Comparison of ENCODE assay signal across 25 mouse cellular contexts in genomic region chr3:100961501-100961900, GRCm38 (mm10). TPM values are rescaled to one million over a fixed set of nuclear protein-coding genes. Genes with fewer than 3 reads are reported as not detected.
DNase-seq lines count a peak whose midpoint lies in the region; ATAC-seq and TF ChIP-seq lines count a peak whose summit lies in the region.
"Had no signal": no experiment of that assay in that cellular context is flagged by ENCODE, and none has a peak within 500 bp of the region (broad histone marks: within the 10 kb centered on the region; RNA-seq: fewer than 3 reads in every experiment).

No protein-coding gene starts in this region.

- TF ChIP-seq CTCF in lung, postnatal 0 days (IDR thresholded peaks at IDR 0.05), result no peak
- TF ChIP-seq CTCF in stomach, postnatal 0 days (IDR thresholded peaks at IDR 0.05; ENCODE audit: low read depth), result no peak

- ATAC-seq in heart, embryonic 11.5 days (replicated peaks; ENCODE audit: insufficient number of reproducible peaks, low FRiP score, low TSS enrichment), result no peak
- ATAC-seq in heart, embryonic 16.5 days (replicated peaks; ENCODE audit: extremely low read depth, insufficient read depth, low FRiP score), result no peak
- peak; percentile 91 for ATAC-seq in lung, postnatal 0 days
- ATAC-seq in stomach, postnatal 0 days (ENCODE audit: low FRiP score, low TSS enrichment), result no peak
- ATAC-seq: forebrain, embryonic 15.5 days; midbrain, embryonic 13.5 days; Patski had no signal

- peak; percentile 19; the same call in 1 of the 2 replicates for TF ChIP-seq EP300 in lung, postnatal 0 days (IDR thresholded peaks at IDR 0.05)
- TF ChIP-seq EP300 in stomach, postnatal 0 days (optimal IDR thresholded peaks at IDR 0.05), result no peak

- no peaks in the 10 kb centered on the region for H3K27me3 ChIP-seq in heart, embryonic 11.5 days (ENCODE audit: control insufficient read depth, insufficient read depth, low read length)
- H3K27me3 ChIP-seq in heart, embryonic 16.5 days (ENCODE audit: control insufficient read depth, insufficient read depth, low read length), result no peaks in the 10 kb centered on the region
- H3K27me3 ChIP-seq in lung, postnatal 0 days (replicated peaks; ENCODE audit: insufficient read depth, low read length), result no peaks in the 10 kb centered on the region
- no peaks in the 10 kb centered on the region for H3K27me3 ChIP-seq in stomach, postnatal 0 days (ENCODE audit: control insufficient read depth, insufficient read depth, low read length)
- H3K27me3 ChIP-seq: embryonic facial prominence, embryonic 12.5 days; forebrain, embryonic 15.5 days; limb, embryonic 15.5 days; megakaryocyte, embryonic 14.5 days; midbrain, embryonic 13.5 days; Patski had no signal

- intact Hi-C loops in heart, postnatal 25 days (cut with DNase I), result loop anchor here (10.0 kb wide), 1 partner anchor 853 kb away; no protein-coding TSS in a partner anchor

- H3K4me3 ChIP-seq in heart, embryonic 11.5 days (ENCODE audit: low read depth, low read length), result no peak overlapping the region
- H3K4me3 ChIP-seq in heart, embryonic 16.5 days (ENCODE audit: low read length), result no peak overlapping the region
- H3K4me3 ChIP-seq in lung, postnatal 0 days (ENCODE audit: low read depth, low read length), result no peak overlapping the region
- no peak overlapping the region for H3K4me3 ChIP-seq in stomach, postnatal 0 days (ENCODE audit: low read depth, low read length)
- H3K4me3 ChIP-seq: embryonic facial prominence, embryonic 12.5 days; forebrain, embryonic 10.5 days; forebrain, embryonic 15.5 days; limb, embryonic 10.5 days; limb, embryonic 15.5 days; megakaryocyte, embryonic 14.5 days; midbrain, embryonic 13.5 days had no signal

- peak overlapping the region; percentile 57; the same call in 1 of the 2 replicates for H3K27ac ChIP-seq in heart, embryonic 11.5 days (ENCODE audit: low read depth, low read length)
- peak overlapping the region; percentile 76 for H3K27ac ChIP-seq in heart, embryonic 16.5 days (ENCODE audit: low read length)
- peak overlapping the region; percentile 43; the same call in 1 of the 2 replicates for H3K27ac ChIP-seq in lung, postnatal 0 days (ENCODE audit: low read length)
- peak overlapping the region; percentile 40; the same call in 1 of the 2 replicates for H3K27ac ChIP-seq in stomach, postnatal 0 days (replicated peaks)
- H3K27ac ChIP-seq: embryonic facial prominence, embryonic 12.5 days; forebrain, embryonic 10.5 days; forebrain, embryonic 15.5 days; hindbrain, embryonic 14.5 days; limb, embryonic 10.5 days; limb, embryonic 15.5 days; midbrain, embryonic 13.5 days had no signal

- H3K9me3 ChIP-seq in heart, embryonic 11.5 days (replicated peaks; ENCODE audit: control insufficient read depth, low read length), result no peaks in the 10 kb centered on the region
- no peaks in the 10 kb centered on the region for H3K9me3 ChIP-seq in heart, embryonic 16.5 days (replicated peaks; ENCODE audit: control insufficient read depth, low read length)
- no peaks in the 10 kb centered on the region for H3K9me3 ChIP-seq in lung, postnatal 0 days (ENCODE audit: low read length)
- H3K9me3 ChIP-seq in stomach, postnatal 0 days (ENCODE audit: control insufficient read depth, low read length), result no peaks in the 10 kb centered on the region
- H3K9me3 ChIP-seq: embryonic facial prominence, embryonic 12.5 days; forebrain, embryonic 10.5 days; forebrain, embryonic 15.5 days; limb, embryonic 10.5 days; limb, embryonic 15.5 days; megakaryocyte, embryonic 14.5 days; midbrain, embryonic 13.5 days had no signal

- peaks cover 29% of the 10 kb centered on the region for H3K36me3 ChIP-seq in heart, embryonic 11.5 days (ENCODE audit: control insufficient read depth, insufficient read depth, low read length)
- peaks cover 32% of the 10 kb centered on the region for H3K36me3 ChIP-seq in heart, embryonic 16.5 days (ENCODE audit: control insufficient read depth, insufficient read depth)
- peaks cover 14% of the 10 kb centered on the region for H3K36me3 ChIP-seq in lung, postnatal 0 days (ENCODE audit: insufficient read depth, low read length)
- H3K36me3 ChIP-seq in stomach, postnatal 0 days (ENCODE audit: control insufficient read depth, insufficient read depth, low read length), result peaks cover 14% of the 10 kb centered on the region; the same call in 1 of the 2 replicates

- no peaks in the 10 kb centered on the region for H3K4me1 ChIP-seq in heart, embryonic 11.5 days (ENCODE audit: control insufficient read depth, insufficient read depth, low read length)
- peaks cover 17% of the 10 kb centered on the region for H3K4me1 ChIP-seq in heart, embryonic 16.5 days (ENCODE audit: control insufficient read depth, insufficient read depth, low read length)
- no peaks in the 10 kb centered on the region for H3K4me1 ChIP-seq in lung, postnatal 0 days (ENCODE audit: insufficient read depth, low read depth, low read length)
- H3K4me1 ChIP-seq in stomach, postnatal 0 days (replicated peaks; ENCODE audit: control insufficient read depth, insufficient read depth), result no peaks in the 10 kb centered on the region
- H3K4me1 ChIP-seq: embryonic facial prominence, embryonic 12.5 days; forebrain, embryonic 10.5 days; forebrain, embryonic 15.5 days; limb, embryonic 10.5 days; limb, embryonic 15.5 days; midbrain, embryonic 13.5 days had no signal

- 0 out of 2 replicates have a peak overlapping the region, but pooled peaks have one; percentile 36 for H3K9ac ChIP-seq in heart, embryonic 11.5 days (ENCODE audit: low read depth, low read length)
- no peak overlapping the region for H3K9ac ChIP-seq in heart, embryonic 16.5 days (ENCODE audit: low read length)
- H3K9ac ChIP-seq in lung, postnatal 0 days (replicated peaks; ENCODE audit: low read depth), result no peak overlapping the region
- H3K9ac ChIP-seq in stomach, postnatal 0 days (ENCODE audit: low read length), result no peak overlapping the region
- H3K9ac ChIP-seq: embryonic facial prominence, embryonic 12.5 days; forebrain, embryonic 15.5 days; hindbrain, embryonic 14.5 days; limb, embryonic 15.5 days; midbrain, embryonic 13.5 days had no signal

- WGBS in heart, embryonic 11.5 days (ENCODE audit: insufficient replicate concordance), result 70% methylated on average over 7 of the region's 7 CpGs
- 58% methylated on average over 7 of the region's 7 CpGs for WGBS in heart, embryonic 16.5 days
- 71% methylated on average over 7 of the region's 7 CpGs for WGBS in lung, postnatal 0 days
- 73% methylated on average over 7 of the region's 7 CpGs for WGBS in stomach, postnatal 0 days

- no peak for DNase-seq in heart, adult 11 months
- no peak for DNase-seq in heart, postnatal 25 days (ENCODE audit: low spot score)
- DNase-seq in lung, postnatal 0 days (ENCODE audit: low spot score), result peak; percentile 60
- no peak for DNase-seq in lung, postnatal 14 days
- no peak for DNase-seq in stomach, postnatal 0 days (ENCODE audit: low spot score)
- DNase-seq: adrenal gland, postnatal 14 days; cerebellum, adult 11 months; cerebellum, adult 9-10 months; cerebellum, postnatal 36 days; gastrocnemius, postnatal 25 days; kidney, adult 9 months; kidney, postnatal 10 days; layer of hippocampus, postnatal 36 days; lung, postnatal 10 days had no signal

- no peak overlapping the region for H3K4me2 ChIP-seq in heart, embryonic 11.5 days
- H3K4me2 ChIP-seq in heart, embryonic 16.5 days (ENCODE audit: low read depth, low read length), result no peak overlapping the region
- no peak overlapping the region for H3K4me2 ChIP-seq in lung, postnatal 0 days (replicated peaks; ENCODE audit: low read depth, low read length)
- H3K4me2 ChIP-seq in stomach, postnatal 0 days (replicated peaks; ENCODE audit: low read depth), result no peak overlapping the region
- H3K4me2 ChIP-seq: embryonic facial prominence, embryonic 12.5 days; forebrain, embryonic 15.5 days; hindbrain, embryonic 14.5 days; limb, embryonic 15.5 days; midbrain, embryonic 13.5 days had no signal

RNA-seq across cellular contexts. Expression of gene Ttf2, which starts 8.0 kb away (rescaled TPM):
- polyA plus RNA-seq in heart, embryonic 11.5 days (2014; fragmentation: Nextera tagmentation; extraction: Ambion mirVana), result 12.9 and 15.8 TPM in 2 replicates
- 10.4 and 11.9 TPM in 2 replicates for polyA plus RNA-seq in heart, embryonic 16.5 days (2015; fragmentation: Nextera tagmentation; extraction: Ambion mirVana)
- 1 to 10 TPM; 2.1 to 2.5 TPM for total RNA-seq in heart, postnatal 25 days (2021)
- 3.6 and 4.0 TPM in 2 replicates for polyA plus RNA-seq in lung, postnatal 0 days (2015; fragmentation: Nextera tagmentation; extraction: Ambion mirVana)
- polyA plus RNA-seq in stomach, postnatal 0 days (2015; fragmentation: Nextera tagmentation; extraction: Ambion mirVana), result 3.6 and 4.1 TPM in 2 replicates

RNA-seq across cellular contexts. Expression of gene Trim45, which starts 39.5 kb away (rescaled TPM):
- 2.5 and 3.9 TPM in 2 replicates for polyA plus RNA-seq in heart, embryonic 11.5 days (2014; fragmentation: Nextera tagmentation; extraction: Ambion mirVana)
- polyA plus RNA-seq in heart, embryonic 16.5 days (2015; fragmentation: Nextera tagmentation; extraction: Ambion mirVana), result 4.3 and 4.4 TPM in 2 replicates
- total RNA-seq in heart, postnatal 25 days (2021), result 10 to 100 TPM in 1 of 2 experiments, 1 to 10 TPM in 1; 9.7 to 10.2 TPM
- 2.7 and 2.8 TPM in 2 replicates for polyA plus RNA-seq in lung, postnatal 0 days (2015; fragmentation: Nextera tagmentation; extraction: Ambion mirVana)
- polyA plus RNA-seq in stomach, postnatal 0 days (2015; fragmentation: Nextera tagmentation; extraction: Ambion mirVana), result 2.6 and 2.8 TPM in 2 replicates
